Mouse (Mus musculus) forebrain, embryonic 11.5 days (tissue): Measurements from ENCODE around the gene Sntb2. TPM values are rescaled to one million over a fixed set of nuclear protein-coding genes. Genes with fewer than 3 reads are reported as not detected.
A peak's percentile ranks its signal among the peaks of the same experiment; 100 is the strongest.
"Not testable (repeated sequence)": the region's sequence is repeated elsewhere in the genome, so short reads cannot be mapped to it uniquely, and the experiment has no call there.

Experiments used
- ATAC-seq: fragments of 200-750 bp; cut with Nextera tagmentation; replicated peaks from 2 replicates; pipeline ENCODE4 v1.8.0; 2017; ENCODE audit warnings: moderate TSS enrichment; ENCODE audit not compliant: low FRiP score
- DNase-seq: peaks from one replicate; pipeline ENCODE4 v3.0.0-alpha.2; 2017; ENCODE audit warnings: low spot score
- H3K27ac ChIP-seq: fragments of 300-500 bp; sonication (generic); 2 replicates; pipeline ENCODE4 v1.5.1; 2014; ENCODE audit warnings: low read depth, low read length
- H3K27me3 ChIP-seq: fragments of 300-500 bp; sonication (generic); 2 replicates; pipeline ENCODE4 v1.6.1; 2014; ENCODE audit warnings: mild to moderate bottlenecking, low read length, mixed read lengths; ENCODE audit not compliant: control insufficient read depth, insufficient read depth
- H3K36me3 ChIP-seq: fragments of 300-500 bp; sonication (generic); 2 replicates; pipeline ENCODE4 v1.6.1; 2014; ENCODE audit warnings: mild to moderate bottlenecking, low read length, moderate library complexity, mixed read lengths; ENCODE audit not compliant: control insufficient read depth, insufficient read depth
- H3K4me1 ChIP-seq: fragments of 300-500 bp; sonication (generic); replicated peaks from 2 replicates; pipeline ENCODE4 v1.6.1; 2014; ENCODE audit warnings: low read length, mixed read lengths; ENCODE audit not compliant: control insufficient read depth, insufficient read depth
- H3K4me2 ChIP-seq: fragments of 300-500 bp; sonication (generic); 2 replicates; pipeline ENCODE4 v1.6.1; 2014; ENCODE audit warnings: low read depth, mild to moderate bottlenecking, low read length, moderate library complexity, mixed read lengths; ENCODE audit not compliant: severe bottlenecking
- H3K4me3 ChIP-seq: fragments of 300-500 bp; sonication (generic); 2 replicates; pipeline ENCODE4 v1.5.1; 2014; ENCODE audit warnings: low read depth, low read length
- H3K9ac ChIP-seq: fragments of 300-500 bp; sonication (generic); 2 replicates; pipeline ENCODE4 v1.6.1; 2014; ENCODE audit warnings: low read length
- H3K9me3 ChIP-seq: fragments of 300-500 bp; sonication (generic); 2 replicates; pipeline ENCODE4 v1.6.1; 2016; ENCODE audit warnings: low read length, mixed read lengths; ENCODE audit not compliant: control insufficient read depth
- WGBS: fragments of 180-500 bp; shearing (Covaris S2); extraction: QIAGEN DNeasy Blood & Tissue Kit; methylation state at CpG from one replicate; pipeline ENCODE4 v1.1.7; 2014; 5-methylcytosine and 5-hydroxymethylcytosine counted together
- polyA plus RNA-seq: library from polyadenylated mRNA; unstranded; fragments of >200 nt; fragmentation: Nextera tagmentation; extraction: Ambion mirVana; gene quantifications from 2 replicates; pipeline ENCODE4 v1.2.1, GENCODE M21; 2014

Sntb2 gene
- polyA plus RNA-seq, 1 experiment from 2014 or later: 9.5 TPM

- Histone ChIP-seq H3K4me1 (no peaks in the 10 kb centered on the region), H3K4me3 (no peak overlapping the region), H3K9me3 (no peaks in the 10 kb centered on the region), H3K36me3 (no peaks in the 10 kb centered on the region), H3K27ac (no peak overlapping the region), H3K27me3 (no peaks in the 10 kb centered on the region), H3K9ac (no peak overlapping the region), H3K4me2 (no peak overlapping the region)
- no peak for DNase-seq
- no peak for ATAC-seq
- WGBS: 95% methylated on average over 8 of the region's 8 CpGs
Measured at GRCm38 (mm10) chr8:107023479-107023878, 87.9 kb downstream of the Sntb2 start.

- H3K4me1 ChIP-seq: peaks cover 6% of the 10 kb centered on the region; the same call in 1 of the 2 replicates
- DNase-seq (no peak), ATAC-seq (no peak)
- no peaks in the 10 kb centered on the region for H3K36me3 ChIP-seq
- no peaks in the 10 kb centered on the region for H3K9me3 ChIP-seq
- H3K4me3 ChIP-seq: no peak overlapping the region
- no peak overlapping the region for H3K27ac ChIP-seq
- no peaks in the 10 kb centered on the region for H3K27me3 ChIP-seq
- no peak overlapping the region for H3K9ac ChIP-seq
- H3K4me2 ChIP-seq: no peak overlapping the region
- 79% methylated on average over 3 of the region's 3 CpGs for WGBS
Measured at GRCm38 (mm10) chr8:107029310-107029709, 93.8 kb downstream of the Sntb2 start.

- WGBS: 78% methylated on average over 5 of the region's 5 CpGs
- ATAC-seq (no peak), DNase-seq (no peak)
- Histone ChIP-seq H3K4me1 (peaks cover 6% of the 10 kb centered on the region; the same call in 1 of the 2 replicates), H3K9ac (no peak overlapping the region), H3K9me3 (no peaks in the 10 kb centered on the region), H3K27ac (no peak overlapping the region), H3K27me3 (no peaks in the 10 kb centered on the region), H3K4me3 (no peak overlapping the region), H3K36me3 (no peaks in the 10 kb centered on the region), H3K4me2 (no peak overlapping the region)
Measured at GRCm38 (mm10) chr8:107030058-107030457, 94.5 kb downstream of the Sntb2 start.

GRCm38 (mm10) chr8:107030650-107031576 lies 95.4 kb downstream of the Sntb2 start, which contains the start of gene Vps4a:
Vps4a (plus strand) TSS chr8:107031222.
- Histone ChIP-seq H3K4me3 (peak within 1 kb of the TSS; percentile 98), H3K9ac (peak within 1 kb of the TSS; percentile 95), H3K27me3 (no peaks in the 10 kb centered on the region), H3K4me2 (peak within 1 kb of the TSS; percentile 94), H3K4me1 (peaks cover 6% of the 10 kb centered on the region; the same call in 1 of the 2 replicates), H3K27ac (no peak within 1 kb of the TSS), H3K9me3 (no peaks in the 10 kb centered on the region), H3K36me3 (no peaks in the 10 kb centered on the region)
- DNase-seq (peak; percentile 99), ATAC-seq (peak; percentile 95)
- 5% methylated on average over 66 of the region's 66 CpGs for WGBS

DNA sequence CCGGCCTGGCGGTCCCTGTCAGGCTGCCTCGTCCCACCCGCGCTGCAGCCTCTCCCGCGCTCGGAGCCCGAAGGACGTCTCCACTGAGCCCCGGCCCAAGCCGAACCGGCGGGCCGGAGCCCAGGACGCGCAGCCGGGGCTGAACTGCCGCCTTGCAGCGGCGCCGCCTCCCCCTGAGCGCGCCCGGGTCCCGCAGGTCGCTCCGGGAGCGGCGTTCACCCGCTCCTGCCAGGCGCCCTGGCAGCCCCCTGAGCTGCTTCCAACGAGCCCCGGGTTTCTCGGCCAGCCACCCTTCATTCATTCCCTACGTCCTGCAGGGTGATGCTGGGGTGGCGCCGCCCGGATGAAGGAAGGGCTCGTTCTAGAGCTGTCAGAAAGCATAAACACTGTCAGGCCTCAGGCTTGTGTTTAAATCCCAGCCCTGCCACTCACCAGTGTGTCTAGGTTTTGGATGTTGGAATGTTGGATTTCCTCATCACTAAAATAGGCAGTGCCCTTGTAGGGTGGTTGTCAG lies 96.1 kb downstream of the Sntb2 start:
- peaks cover 6% of the 10 kb centered on the region; the same call in 1 of the 2 replicates for H3K4me1 ChIP-seq
- no peaks in the 10 kb centered on the region for H3K36me3 ChIP-seq
- H3K4me2 ChIP-seq: peak overlapping the region; percentile 94
- peak; percentile 70 for DNase-seq
- H3K9ac ChIP-seq: peak overlapping the region; percentile 95
- no peaks in the 10 kb centered on the region for H3K27me3 ChIP-seq
- H3K4me3 ChIP-seq: peak overlapping the region; percentile 98
- WGBS: under 1% methylated on average over 39 of the region's 40 CpGs
- no peaks in the 10 kb centered on the region for H3K9me3 ChIP-seq
- no peak for ATAC-seq
- no peak overlapping the region for H3K27ac ChIP-seq

DNA sequence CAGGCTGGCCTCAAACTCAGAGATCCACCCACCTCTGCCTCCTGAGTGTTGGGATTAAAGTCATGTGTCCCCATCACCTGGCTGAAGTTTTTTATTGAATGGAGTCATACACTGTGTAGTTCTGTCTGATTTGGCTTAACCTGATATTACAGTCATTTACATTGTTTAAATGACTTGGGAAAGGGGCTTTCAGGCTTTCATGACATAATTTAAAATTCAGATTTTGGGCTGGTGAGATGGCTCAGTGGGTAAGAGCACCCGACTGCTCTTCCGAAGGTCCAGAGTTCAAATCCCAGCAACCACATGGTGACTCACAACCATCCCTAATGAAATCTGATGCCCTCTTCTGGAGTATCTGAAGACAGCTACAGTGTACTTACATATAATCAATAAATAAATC lies 98.1 kb downstream of the Sntb2 start:
- DNase-seq, H3K9ac ChIP-seq, H3K4me1 ChIP-seq, H3K27ac ChIP-seq, H3K4me2 ChIP-seq, H3K36me3 ChIP-seq, H3K9me3 ChIP-seq, H3K27me3 ChIP-seq, ATAC-seq, H3K4me3 ChIP-seq: not testable (repeated sequence)
- WGBS: 99% methylated on average over 2 of the region's 2 CpGs

- H3K36me3 ChIP-seq: peaks cover 7% of the 10 kb centered on the region; the same call in 1 of the 2 replicates
- 81% methylated on average over 3 of the region's 3 CpGs for WGBS
- no peak overlapping the region for H3K27ac ChIP-seq
- DNase-seq (no peak), ATAC-seq (no peak)
- no peak overlapping the region for H3K9ac ChIP-seq
- H3K4me3 ChIP-seq: no peak overlapping the region
- no peaks in the 10 kb centered on the region for H3K9me3 ChIP-seq
- no peaks in the 10 kb centered on the region for H3K27me3 ChIP-seq
- no peak overlapping the region for H3K4me2 ChIP-seq
- H3K4me1 ChIP-seq: peaks cover 6% of the 10 kb centered on the region; the same call in 1 of the 2 replicates
Measured at GRCm38 (mm10) chr8:107035641-107036040, 100.1 kb downstream of the Sntb2 start.

DNA sequence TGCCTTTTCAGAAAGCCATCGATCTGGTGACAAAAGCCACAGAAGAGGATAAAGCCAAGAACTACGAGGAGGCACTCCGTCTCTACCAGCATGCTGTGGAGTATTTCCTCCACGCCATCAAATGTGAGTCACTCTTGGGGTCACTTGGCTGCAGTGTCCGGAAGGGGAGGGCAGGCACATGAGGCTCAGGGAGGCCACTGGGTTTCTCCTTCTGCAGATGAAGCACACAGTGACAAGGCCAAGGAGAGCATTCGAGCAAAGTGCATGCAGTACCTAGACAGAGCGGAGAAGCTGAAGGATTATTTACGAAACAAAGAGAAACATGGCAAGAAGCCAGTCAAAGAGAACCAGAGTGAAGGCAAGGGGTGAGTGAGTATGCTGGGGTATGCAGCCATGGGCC lies 101.1 kb downstream of the Sntb2 start:
- ATAC-seq (no peak), DNase-seq (no peak)
- H3K27ac ChIP-seq: no peak overlapping the region
- H3K36me3 ChIP-seq: peaks cover 7% of the 10 kb centered on the region; the same call in 1 of the 2 replicates
- no peaks in the 10 kb centered on the region for H3K27me3 ChIP-seq
- H3K9ac ChIP-seq: no peak overlapping the region
- H3K4me1 ChIP-seq: peaks cover 6% of the 10 kb centered on the region; the same call in 1 of the 2 replicates
- H3K4me3 ChIP-seq: no peak overlapping the region
- 95% methylated on average over 8 of the region's 8 CpGs for WGBS
- no peaks in the 10 kb centered on the region for H3K9me3 ChIP-seq
- H3K4me2 ChIP-seq: no peak overlapping the region
